Mouse (Mus musculus) bone marrow, adult 2 months (tissue): ENCODE results near the gene Muc5ac. TPM values are rescaled to one million over a fixed set of nuclear protein-coding genes. Genes with fewer than 3 reads are reported as not detected.

ENCODE experiments used
- H3K27ac ChIP-seq: fragments of 200-500 bp; 2 replicates; pipeline ENCODE4 v1.5.1; 2012; ENCODE audit warnings: low read depth, mild to moderate bottlenecking, control low read depth, inconsistent platforms, low read length; ENCODE audit not compliant: control insufficient read depth, poor library complexity, insufficient read depth
- H3K4me1 ChIP-seq: fragments of 200-500 bp; 2 replicates; pipeline ENCODE4 v1.6.1; 2011; ENCODE audit warnings: low read length; ENCODE audit not compliant: control insufficient read depth, insufficient read depth
- H3K4me3 ChIP-seq: fragments of 200-500 bp; replicated peaks from 2 replicates; pipeline ENCODE3; 2011; ENCODE audit warnings: mild to moderate bottlenecking, low read depth, low read length, control low read depth; ENCODE audit not compliant: control insufficient read depth
- CTCF ChIP-seq: fragments of 200-500 bp; IDR thresholded peaks from 2 replicates; pipeline ENCODE4 v1.5.1; 2011; ENCODE audit warnings: low read length, control low read depth; ENCODE audit not compliant: control insufficient read depth, insufficient read depth
- POLR2A ChIP-seq: fragments of 200-500 bp; IDR thresholded peaks from 2 replicates; pipeline ENCODE4 v1.6.1; 2011; ENCODE audit warnings: low read depth, mild to moderate bottlenecking, control low read depth, low read length, borderline replicate concordance; ENCODE audit not compliant: control insufficient read depth
- WGBS: fragments of 180-500 bp; shearing (Covaris S2); methylation state at CpG from one replicate; pipeline ENCODE4 v1.1.7; 2018; 5-methylcytosine and 5-hydroxymethylcytosine counted together
- polyA plus RNA-seq: library from polyadenylated mRNA; stranded (reverse); fragments of >200 nt; gene quantifications from 2 replicates; pipeline ENCODE4 v1.2.4, GENCODE M21; 2011; ENCODE audit warnings: low replicate concordance; ENCODE audit not compliant: missing spikeins, insufficient read depth, insufficient read length

Gene Muc5ac
- polyA plus RNA-seq, 1 experiment = not detected

GRCm38 (mm10) chr7:141817355-141818075 is 28.7 kb downstream of the Muc5ac start:
- no peak overlapping the region for H3K27ac ChIP-seq
- no peak overlapping the region for H3K4me3 ChIP-seq
- no peaks in the 10 kb centered on the region for H3K4me1 ChIP-seq
- TF ChIP-seq POLR2A (no peak), CTCF (no peak)
- WGBS = 77% methylated on average over 11 of the region's 11 CpGs

- no peaks in the 10 kb centered on the region for H3K4me1 ChIP-seq
- H3K27ac ChIP-seq = no peak overlapping the region
- 0 out of 2 replicates have a peak, but pooled peaks have one; percentile 4 for TF ChIP-seq CTCF
- no peak for TF ChIP-seq POLR2A
- H3K4me3 ChIP-seq = no peak overlapping the region
- WGBS = 71% methylated on average over 3 of the region's 3 CpGs
Observed at GRCm38 (mm10) chr7:141818267-141818666, 29.5 kb downstream of the Muc5ac start.

GRCm38 (mm10) chr7:141822582-141823261 is 34.0 kb downstream of the Muc5ac start:
- WGBS = 35% methylated on average over 4 of the region's 4 CpGs
- Histone ChIP-seq H3K4me1 (no peaks in the 10 kb centered on the region), H3K4me3 (no peak overlapping the region), H3K27ac (no peak overlapping the region)
- no peak for TF ChIP-seq POLR2A
- TF ChIP-seq CTCF = no peak

- Histone ChIP-seq H3K27ac (no peak overlapping the region), H3K4me3 (no peak overlapping the region), H3K4me1 (no peaks in the 10 kb centered on the region)
- TF ChIP-seq CTCF (no peak), POLR2A (no peak)
- 81% methylated on average over 6 of the region's 6 CpGs for WGBS
Observed at GRCm38 (mm10) chr7:141823699-141824098, 34.9 kb downstream of the Muc5ac start.

- Histone ChIP-seq H3K4me3 (no peak overlapping the region), H3K4me1 (no peaks in the 10 kb centered on the region), H3K27ac (no peak overlapping the region)
- 84% methylated on average over 9 of the region's 9 CpGs for WGBS
- TF ChIP-seq CTCF = no peak
- TF ChIP-seq POLR2A = no peak
Observed at GRCm38 (mm10) chr7:141824398-141824797, 35.6 kb downstream of the Muc5ac start.

GRCm38 (mm10) chr7:141835941-141836340 is 47.2 kb downstream of the Muc5ac start:
- Histone ChIP-seq H3K27ac (no peak overlapping the region), H3K4me1 (peaks cover 5% of the 10 kb centered on the region), H3K4me3 (no peak overlapping the region)
- TF ChIP-seq POLR2A = no peak
- TF ChIP-seq CTCF = no peak
- WGBS = 7% methylated on average over 7 of the region's 7 CpGs

- H3K27ac ChIP-seq = no peak overlapping the region
- no peak overlapping the region for H3K4me3 ChIP-seq
- 35% methylated on average over 8 of the region's 8 CpGs for WGBS
- peaks cover 5% of the 10 kb centered on the region for H3K4me1 ChIP-seq
- TF ChIP-seq POLR2A = no peak
- no peak for TF ChIP-seq CTCF
Observed at GRCm38 (mm10) chr7:141836423-141836822, 47.7 kb downstream of the Muc5ac start.

- Histone ChIP-seq H3K27ac (no peak within 1 kb of the TSS), H3K4me1 (peaks cover 5% of the 10 kb centered on the region), H3K4me3 (no peak within 1 kb of the TSS)
- WGBS = 29% methylated on average over 5 of the region's 5 CpGs
- TF ChIP-seq CTCF = no peak
- no peak for TF ChIP-seq POLR2A
Observed at GRCm38 (mm10) chr7:141838779-141839178, 50.0 kb downstream of the Muc5ac start, which contains the start of gene Muc5b. TSS of gene Muc5b (plus strand) at chr7:141839070.
